Mouse (Mus musculus) MEL (cell line): Measurements from ENCODE around the gene Ntn3. TPM values are rescaled to one million over a fixed set of nuclear protein-coding genes. Genes with fewer than 3 reads are reported as not detected.

ENCODE experiments used
- DNase-seq: peaks from one replicate; pipeline ENCODE4 v3.0.0; 2011; ENCODE audit warnings: low read depth, low spot score
- H3K27ac ChIP-seq: 2 replicates; pipeline ENCODE4 v1.5.1; 2012; ENCODE audit warnings: low read depth, mild to moderate bottlenecking, control low read depth, low read length, moderate library complexity; ENCODE audit not compliant: control insufficient read depth
- H3K27me3 ChIP-seq, 2 experiments: fragments of 150-350 bp in 1 of 2; sonication (generic) in 1 of 2; 2 replicates each; pipeline ENCODE4 v1.6.1; 2012; ENCODE audit warnings: low read length in 2 of 2, mild to moderate bottlenecking in 2 of 2, improper control_type of control experiment in 1 of 2, moderate library complexity in 1 of 2; ENCODE audit not compliant: insufficient read depth in 2 of 2, control insufficient read depth in 1 of 2
- H3K36me3 ChIP-seq, 2 experiments: 2 replicates each; pipeline ENCODE4 v1.6.1; 2012 to 2014; ENCODE audit warnings: low read length in 2 of 2, improper control_type of control experiment in 1 of 2, inconsistent platforms in 1 of 2, mild to moderate bottlenecking in 1 of 2; ENCODE audit not compliant: insufficient read depth in 2 of 2, control insufficient read depth in 1 of 2
- H3K4me1 ChIP-seq, 2 experiments: fragments of 150-350 bp in 1 of 2; sonication (generic) in 1 of 2; 2 replicates each; pipeline ENCODE4 v1.6.1; 2012; ENCODE audit warnings: low read length in 2 of 2, improper control_type of control experiment in 1 of 2, mild to moderate bottlenecking in 1 of 2; ENCODE audit not compliant: insufficient read depth in 2 of 2, control insufficient read depth in 1 of 2
- H3K4me3 ChIP-seq, 2 experiments: fragments of 150-350 bp in 1 of 2; sonication (generic) in 1 of 2; 2 replicates each; pipeline ENCODE4 v1.5.1; 2012; ENCODE audit warnings: low read depth in 2 of 2, low read length in 2 of 2, mild to moderate bottlenecking in 2 of 2, moderate library complexity in 2 of 2, control low read depth in 1 of 2, improper control_type of control experiment in 1 of 2; ENCODE audit not compliant: control insufficient read depth in 1 of 2, insufficient read depth in 1 of 2
- H3K79me2 ChIP-seq: 2 replicates; pipeline ENCODE4 v1.6.1; 2012; ENCODE audit warnings: mild to moderate bottlenecking, low read length, moderate library complexity; ENCODE audit not compliant: control insufficient read depth, poor library complexity, insufficient read depth
- H3K9ac ChIP-seq: 2 replicates; pipeline ENCODE4 v1.6.1; 2012; ENCODE audit warnings: low read depth, mild to moderate bottlenecking, control low read depth, low read length, moderate library complexity; ENCODE audit not compliant: control insufficient read depth, poor library complexity, severe bottlenecking
- H3K9me3 ChIP-seq: fragments of 150-350 bp; sonication (generic); replicated peaks from 2 replicates; pipeline ENCODE4 v1.6.1; 2012; ENCODE audit warnings: mild to moderate bottlenecking, low read length, improper control_type of control experiment, moderate library complexity; ENCODE audit not compliant: insufficient read depth
- CHD2 ChIP-seq: IDR thresholded peaks from 2 replicates; pipeline ENCODE4 v1.6.1; 2011; ENCODE audit warnings: low read length, improper control_type of control experiment
- E2F4 ChIP-seq: IDR thresholded peaks from 2 replicates; pipeline ENCODE4 v1.6.1; 2011; ENCODE audit warnings: low read depth, low read length, improper control_type of control experiment, borderline replicate concordance
- ELF1 ChIP-seq: IDR thresholded peaks from 2 replicates; pipeline ENCODE4 v1.6.1; 2014; ENCODE audit warnings: low read depth, mild to moderate bottlenecking, inconsistent platforms, low read length, improper control_type of control experiment, moderate library complexity
- ETS1 ChIP-seq: IDR thresholded peaks from 2 replicates; pipeline ENCODE4 v1.6.1; 2012; ENCODE audit warnings: low read depth, mild to moderate bottlenecking, inconsistent platforms, low read length, improper control_type of control experiment, moderate library complexity
- GABPA ChIP-seq: IDR thresholded peaks from 2 replicates; pipeline ENCODE4 v1.6.1; 2012; ENCODE audit warnings: low read depth, mild to moderate bottlenecking, inconsistent platforms, low read length, improper control_type of control experiment, moderate library complexity
- HCFC1 ChIP-seq: IDR thresholded peaks from 2 replicates; pipeline ENCODE4 v1.6.1; 2012; ENCODE audit warnings: low read depth, mild to moderate bottlenecking, inconsistent platforms, low read length, improper control_type of control experiment, moderate library complexity
- JUND ChIP-seq: IDR thresholded peaks from 2 replicates; pipeline ENCODE4 v1.6.1; 2011; ENCODE audit warnings: low read depth, mild to moderate bottlenecking, improper control_type of control experiment, low read length
- KAT2A ChIP-seq: conservative IDR thresholded peaks from 2 replicates; pipeline ENCODE4 v1.6.1; 2012; ENCODE audit warnings: low read depth, low read length, improper control_type of control experiment, inconsistent platforms
- MAFK ChIP-seq: IDR thresholded peaks from 2 replicates; pipeline ENCODE4 v1.6.1; 2011; ENCODE audit warnings: low read depth, mild to moderate bottlenecking, low read length, improper control_type of control experiment, borderline replicate concordance
- MAZ ChIP-seq: IDR thresholded peaks from 2 replicates; pipeline ENCODE4 v1.6.1; 2012; ENCODE audit warnings: low read depth, mild to moderate bottlenecking, inconsistent platforms, low read length, improper control_type of control experiment
- MEF2A ChIP-seq: IDR thresholded peaks from 2 replicates; pipeline ENCODE4 v1.6.1; 2014; ENCODE audit warnings: low read depth, mild to moderate bottlenecking, inconsistent platforms, low read length, improper control_type of control experiment; ENCODE audit not compliant: poor library complexity, insufficient replicate concordance, severe bottlenecking; ENCODE audit errors: extremely low read depth
- MXI1 ChIP-seq: IDR thresholded peaks from 2 replicates; pipeline ENCODE4 v1.6.1; 2011; ENCODE audit warnings: mild to moderate bottlenecking, low read depth, low read length, improper control_type of control experiment
- MYB ChIP-seq: IDR thresholded peaks from 2 replicates; pipeline ENCODE4 v1.6.1; 2011; ENCODE audit warnings: mild to moderate bottlenecking, low read depth, low read length, improper control_type of control experiment
- NRF1 ChIP-seq: IDR thresholded peaks from 2 replicates; pipeline ENCODE4 v1.6.1; 2014; ENCODE audit warnings: low read depth, mild to moderate bottlenecking, inconsistent platforms, low read length, improper control_type of control experiment, moderate library complexity; ENCODE audit not compliant: poor library complexity, insufficient read depth, severe bottlenecking
- POLR2A ChIP-seq, 2 experiments: IDR thresholded peaks; 2 replicates each; pipeline ENCODE4 v1.6.1; 2011 to 2012; ENCODE audit warnings: low read length in 2 of 2, mild to moderate bottlenecking in 2 of 2, control low read depth in 1 of 2, improper control_type of control experiment in 1 of 2, low read depth in 1 of 2, moderate library complexity in 1 of 2; ENCODE audit not compliant: control insufficient read depth in 1 of 2, insufficient read depth in 1 of 2, poor library complexity in 1 of 2
- RAD21 ChIP-seq: IDR thresholded peaks from 2 replicates; pipeline ENCODE4 v1.6.1; 2011; ENCODE audit warnings: mild to moderate bottlenecking, low read depth, low read length, improper control_type of control experiment
- SIN3A ChIP-seq: IDR thresholded peaks from 2 replicates; pipeline ENCODE4 v1.6.1; 2012; ENCODE audit warnings: low read length, improper control_type of control experiment, inconsistent platforms
- UBTF ChIP-seq: IDR thresholded peaks from 2 replicates; pipeline ENCODE4 v1.6.1; 2012; ENCODE audit warnings: low read depth, mild to moderate bottlenecking, inconsistent platforms, low read length, improper control_type of control experiment, moderate library complexity, borderline replicate concordance; ENCODE audit not compliant: insufficient read depth
- USF1 ChIP-seq: IDR thresholded peaks from 2 replicates; pipeline ENCODE4 v1.6.1; 2014; ENCODE audit warnings: low read depth, mild to moderate bottlenecking, inconsistent platforms, low read length, improper control_type of control experiment, moderate library complexity
- USF2 ChIP-seq, 2 experiments: IDR thresholded peaks; 2 replicates each; pipeline ENCODE4 v1.6.1; 2011 to 2012; ENCODE audit warnings: improper control_type of control experiment in 2 of 2, low read length in 2 of 2, borderline replicate concordance in 1 of 2, inconsistent platforms in 1 of 2, low read depth in 1 of 2, mild to moderate bottlenecking in 1 of 2; ENCODE audit not compliant: insufficient read depth in 1 of 2
- ZC3H11A ChIP-seq: IDR thresholded peaks from 2 replicates; pipeline ENCODE4 v1.6.1; 2012; ENCODE audit warnings: low read depth, mild to moderate bottlenecking, inconsistent platforms, low read length, improper control_type of control experiment
- ZKSCAN1 ChIP-seq: IDR thresholded peaks from 2 replicates; pipeline ENCODE4 v1.6.1; 2012; ENCODE audit warnings: low read depth, mild to moderate bottlenecking, inconsistent platforms, low read length, improper control_type of control experiment, moderate library complexity
- ZNF384 ChIP-seq: IDR thresholded peaks from 2 replicates; pipeline ENCODE4 v1.6.1; 2012; ENCODE audit warnings: low read depth, mild to moderate bottlenecking, inconsistent platforms, low read length, improper control_type of control experiment
- polyA plus RNA-seq, 2 experiments: library from polyadenylated mRNA; stranded (reverse) in 1 of 2; unstranded in 1 of 2; fragments of >175 nt in 1 of 2; fragments of >200 nt in 1 of 2; gene quantifications; 2 replicates each; pipeline versions ENCODE4 v1.2.1 to v1.2.4; 2012; ENCODE audit warnings: low replicate concordance in 2 of 2, low read depth in 1 of 2; ENCODE audit not compliant: insufficient read length in 2 of 2, insufficient read depth in 1 of 2, missing spikeins in 1 of 2
- total RNA-seq: library from RNA; depleted of rRNA; stranded (reverse); fragments of 300-350 nt; gene quantifications from 2 replicates; pipeline ENCODE4 v1.2.3, GENCODE M21; 2012

The Ntn3 gene
- total and polyA plus RNA-seq, 3 experiments = 2.5 to 2.7 TPM; not detected in 1

DNA sequence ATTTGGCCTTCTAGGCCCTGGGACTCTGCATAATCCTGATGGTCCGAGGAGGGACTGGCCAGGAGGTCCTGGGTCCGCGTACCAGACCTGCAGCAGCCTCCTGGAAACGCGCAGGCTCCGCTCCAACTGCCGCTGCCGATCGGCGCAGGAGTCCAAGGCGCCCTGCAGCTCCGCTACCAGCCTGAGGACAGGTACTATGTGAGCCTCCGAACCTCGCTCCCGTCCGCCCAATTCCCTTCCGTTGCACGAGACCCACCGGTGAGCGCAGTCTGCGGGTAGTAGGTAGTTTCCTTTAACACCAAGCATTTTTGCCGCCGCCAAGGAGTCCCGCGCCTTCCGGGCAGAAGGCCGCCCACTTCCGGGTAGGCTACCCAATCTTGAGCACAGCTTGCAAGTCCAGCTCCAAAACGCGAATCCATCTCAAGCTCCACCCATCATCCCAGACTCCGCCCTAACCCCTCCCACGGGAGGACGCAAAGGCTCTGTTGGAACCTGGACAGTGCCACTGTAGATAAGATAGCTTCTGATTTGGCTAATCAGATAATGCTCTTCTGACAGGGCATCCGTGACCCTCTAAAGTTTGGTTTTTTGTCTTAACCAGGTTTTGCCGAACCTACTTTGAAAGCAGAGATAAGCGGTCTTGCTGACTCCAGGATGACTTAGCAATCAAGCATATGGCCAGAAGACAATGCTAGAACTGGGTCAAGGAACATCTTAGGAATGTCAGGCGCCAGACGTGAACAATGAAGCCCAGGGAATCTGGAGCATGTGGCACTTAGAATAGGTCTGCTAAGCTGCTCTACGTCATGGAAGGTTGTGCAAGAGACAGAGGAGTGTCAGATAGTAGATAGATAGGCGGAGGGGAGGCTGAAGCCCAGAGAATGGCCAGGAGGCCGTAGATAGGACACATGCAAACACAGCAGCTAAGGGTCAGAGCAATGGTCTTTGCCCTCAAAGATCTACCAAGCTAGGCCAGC, 11.4 kb upstream of the Ntn3 start, which contains the start of gene Tedc2 (continued):
- TF ChIP-seq MAFK (no peak; the same call in none of the 2 replicates), MYB (peak; percentile 22; the same call in 1 of the 2 replicates), SIN3A (peak; percentile 85), ELF1 (peak; percentile 93), RAD21 (no peak), GABPA (peak; percentile 97), ZC3H11A (no peak), JUND (no peak), ZKSCAN1 (0 out of 2 replicates have a peak, but pooled peaks have one; percentile 53), USF2 (IDR thresholded peaks at IDR 0.05; ENCODE audit: borderline replicate concordance in 1 of 2, insufficient read depth in 1 of 2, low read depth in 1 of 2, low read length in 2 of 2) (no peak), MXI1 (peak; percentile 75), E2F4 (peak; percentile 88; the same call in 1 of the 2 replicates), CHD2 (no peak), MEF2A (no peak)

DNA sequence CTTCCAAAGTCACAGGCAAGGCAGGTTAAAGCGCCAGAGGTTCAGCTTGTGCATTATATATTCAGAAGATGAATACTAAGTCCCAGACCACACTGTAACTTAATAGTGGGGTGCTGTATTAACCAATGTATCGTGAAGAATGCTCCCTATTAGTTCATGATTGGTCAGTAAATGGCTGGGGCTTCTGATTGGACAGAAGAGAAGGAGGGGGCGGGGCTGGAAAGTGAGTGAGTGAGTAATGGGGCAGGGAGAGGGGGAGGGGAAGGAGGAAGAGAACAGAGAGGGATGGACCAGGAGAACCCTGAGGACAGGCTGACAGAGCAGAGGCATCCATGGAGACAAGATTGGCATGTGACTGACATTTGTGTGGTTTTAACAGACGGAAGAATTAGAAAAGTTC, 7.5 kb upstream of the Ntn3 start:
- Histone ChIP-seq H3K4me1 (peaks cover 3 to 14% of the 10 kb centered on the region in 2 experiments; a peak in 3 of 4 replicates), H3K9ac (no peak overlapping the region), H3K4me3 (no peak overlapping the region), H3K27ac (no peak overlapping the region), H3K36me3 (peaks cover 7 to 8% of the 10 kb centered on the region in 2 experiments; a peak in 3 of 4 replicates), H3K79me2 (peaks cover 18% of the 10 kb centered on the region), H3K9me3 (no peaks in the 10 kb centered on the region), H3K27me3 (no peaks in the 10 kb centered on the region)
- TF ChIP-seq CHD2 = peak; percentile 43
- no peak for TF ChIP-seq ETS1
- peak; percentile 90 for DNase-seq

DNA sequence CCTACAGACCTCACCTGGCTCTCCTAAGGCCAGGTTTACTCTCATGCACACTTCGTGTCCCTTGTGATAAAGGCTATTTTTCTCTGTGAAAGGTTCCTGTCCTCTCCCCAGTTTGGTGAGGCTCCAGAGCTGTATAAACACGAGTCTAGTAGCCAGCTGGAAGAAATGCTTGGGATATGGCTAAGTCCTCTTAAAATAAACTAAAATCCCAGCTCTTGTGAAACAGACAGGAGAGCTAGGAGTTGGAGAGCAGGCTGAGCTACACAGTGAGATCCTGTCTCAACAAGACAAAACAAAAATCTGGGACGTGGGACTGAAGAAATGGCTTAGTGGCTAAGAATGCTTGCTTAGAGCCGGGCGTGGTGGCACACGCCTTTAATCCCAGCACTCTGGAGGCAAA, 3.9 kb upstream of the Ntn3 start:
- H3K27me3 ChIP-seq = no peaks in the 10 kb centered on the region
- no peak for DNase-seq
- TF ChIP-seq MAZ (no peak), KAT2A (no peak), ZNF384 (no peak), MYB (no peak), SIN3A (no peak), RAD21 (no peak), UBTF (no peak), USF1 (no peak), POLR2A (IDR thresholded peaks at IDR 0.05; ENCODE audit: control insufficient read depth in 1 of 2, insufficient read depth in 1 of 2, low read depth in 1 of 2, low read length in 2 of 2, poor library complexity in 1 of 2) (no peak), HCFC1 (no peak), NRF1 (no peak), CHD2 (no peak)
- H3K79me2 ChIP-seq = peaks cover 5% of the 10 kb centered on the region
- peaks cover 0 to 9% of the 10 kb centered on the region in 2 experiments; a peak in 3 of 4 replicates for H3K4me1 ChIP-seq
- H3K27ac ChIP-seq = no peak overlapping the region
- peaks cover 7 to 8% of the 10 kb centered on the region in 2 experiments; a peak in 3 of 4 replicates for H3K36me3 ChIP-seq
- no peaks in the 10 kb centered on the region for H3K9me3 ChIP-seq
- no peak overlapping the region for H3K4me3 ChIP-seq
- no peak overlapping the region for H3K9ac ChIP-seq
